Mouse (Mus musculus): ENCODE measurements around the gene Wfikkn2.
"Not testable (repeated sequence)": the region's sequence is repeated elsewhere in the genome, so short reads cannot be mapped to it uniquely, and the experiment has no call there.

The Wfikkn2 gene

DNA sequence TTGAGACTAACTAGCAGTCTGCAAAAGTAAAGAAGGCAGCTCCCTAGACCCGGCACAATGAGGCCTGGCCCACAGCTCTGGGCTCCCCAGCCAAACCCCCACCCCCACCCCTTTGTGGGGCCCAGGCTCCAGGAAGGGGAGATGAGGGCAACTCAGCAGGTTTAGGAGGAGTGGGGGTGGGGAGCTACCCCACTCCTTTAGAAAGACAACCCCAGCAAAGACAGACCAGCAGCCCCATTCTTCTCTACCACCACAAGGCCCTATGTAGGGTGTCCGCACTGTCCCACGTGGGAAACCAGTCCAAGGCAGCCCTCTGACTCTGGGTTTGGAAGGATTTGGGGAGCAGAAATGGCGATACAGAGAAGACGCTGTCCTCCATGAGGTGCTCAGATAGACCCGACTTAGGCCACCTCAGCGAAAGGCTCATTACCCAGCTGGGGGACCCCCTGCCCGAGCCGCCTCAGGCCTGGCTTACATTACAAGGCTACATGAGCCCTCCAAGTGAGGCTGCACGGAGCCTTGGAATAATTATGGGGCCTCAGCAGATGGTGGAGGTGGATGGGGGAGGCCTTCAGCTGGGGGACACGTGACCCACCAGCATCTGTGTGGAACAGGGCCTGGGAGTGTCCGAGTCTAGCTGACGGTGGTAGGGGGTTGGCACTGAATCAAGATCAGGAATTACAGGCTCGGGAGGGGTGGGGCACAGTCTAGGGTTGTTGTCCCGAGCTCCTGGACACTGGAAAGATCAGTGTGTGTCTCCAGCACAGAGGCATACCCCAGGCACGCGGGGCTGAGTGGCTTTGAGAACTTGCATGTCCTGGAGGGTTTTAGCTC is at the start of gene Wfikkn2:
Wfikkn2 (minus strand) TSS at position 51 of the 834 bp plus-strand sequence.
- DNase-seq (ENCODE audit: low spot score in 2 of 2) = no peak

- no peak for DNase-seq (ENCODE audit: low spot score in 2 of 2)
Measured at GRCm38 (mm10) chr11:94294996-94295845, 49.4 kb upstream of the Wfikkn2 start.

DNA sequence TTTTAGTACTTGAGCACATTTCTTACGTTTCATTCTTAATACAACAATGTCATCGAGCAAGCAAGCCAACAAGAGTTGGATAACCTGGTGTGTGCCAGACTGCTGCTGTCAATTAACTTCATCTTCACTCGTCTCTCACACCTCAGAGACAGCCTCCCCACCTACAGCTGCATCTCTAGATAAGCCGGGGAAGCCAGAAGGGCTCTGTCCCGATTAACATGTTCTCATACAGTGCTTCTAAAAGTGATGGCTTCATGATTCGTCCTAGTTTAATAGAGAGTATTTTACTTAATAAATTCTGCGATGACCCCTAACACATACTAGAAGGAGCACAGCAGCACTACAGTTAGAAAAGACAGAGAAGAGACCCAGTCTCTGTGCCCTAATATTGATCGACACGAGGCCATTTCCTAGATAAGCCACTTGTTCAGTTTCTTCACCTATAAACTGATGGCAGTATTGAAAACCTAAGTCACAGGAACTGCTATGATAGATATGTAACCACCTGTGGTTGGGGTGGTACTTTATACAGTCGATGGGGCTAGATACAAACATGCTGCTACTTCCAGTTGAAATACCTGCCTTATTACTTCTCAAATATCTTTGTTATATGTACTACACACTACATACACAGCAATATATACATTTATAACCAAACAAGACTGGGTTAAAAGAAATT is 44.4 kb upstream of the Wfikkn2 start:
- peak; percentile 37 to 60 for DNase-seq (ENCODE audit: low spot score in 2 of 2)

DNA sequence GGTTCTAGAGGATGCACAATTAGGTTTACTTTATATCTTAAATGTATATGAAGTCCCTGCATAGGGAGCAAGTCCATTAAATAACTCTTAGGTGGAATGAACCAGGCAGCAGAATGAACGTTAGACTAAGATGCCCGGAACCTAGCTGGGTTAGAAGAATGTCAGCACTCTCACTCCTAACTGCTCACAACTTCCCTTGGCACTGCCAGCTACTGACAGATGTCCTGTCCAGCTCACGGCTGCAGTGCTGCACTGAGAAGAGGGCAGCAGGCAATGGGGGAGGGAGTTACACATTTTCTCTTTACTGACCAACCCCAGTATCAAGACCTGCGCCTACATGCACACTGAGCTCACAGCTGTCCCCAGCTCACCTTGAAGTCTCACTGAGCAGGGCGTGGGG is 41.3 kb upstream of the Wfikkn2 start:
- DNase-seq (ENCODE audit: low spot score in 2 of 2) = no peak

DNA sequence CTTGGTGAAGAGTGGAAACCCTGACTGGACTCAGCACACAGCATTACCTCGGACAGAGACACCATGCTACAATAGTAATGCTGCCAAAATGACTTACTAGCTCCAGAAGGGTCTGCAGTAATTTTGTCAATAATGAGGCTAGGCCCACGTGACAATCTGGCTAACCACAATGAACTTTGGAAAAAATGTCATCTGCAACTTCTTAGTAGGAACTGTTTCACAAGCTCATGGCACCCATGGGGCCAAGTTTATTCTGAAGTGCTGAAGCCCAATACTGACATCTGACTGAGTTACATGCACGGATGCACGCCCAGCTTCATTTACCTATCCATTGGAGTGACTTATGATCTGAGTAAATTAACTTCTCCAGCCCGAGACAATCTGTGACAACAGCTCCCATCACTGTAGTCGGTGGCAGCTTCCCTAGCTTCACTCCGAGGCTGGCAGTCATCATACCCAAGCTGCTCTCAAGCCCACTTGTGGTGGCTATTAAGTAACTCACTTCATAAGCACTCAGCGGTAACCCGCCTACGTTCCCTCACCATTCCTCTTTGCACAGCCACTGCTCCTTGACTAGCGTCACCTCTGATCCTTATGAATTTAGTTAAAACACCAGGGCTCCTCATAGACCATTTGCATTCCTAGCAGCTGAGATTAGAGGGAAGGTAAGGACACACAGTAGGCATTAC is 40.2 kb upstream of the Wfikkn2 start:
- no peak for DNase-seq (ENCODE audit: low spot score in 2 of 2)

- DNase-seq (ENCODE audit: low spot score in 2 of 2) = no peak
Measured at GRCm38 (mm10) chr11:94283536-94284099, 37.8 kb upstream of the Wfikkn2 start.

- no peak for DNase-seq (ENCODE audit: low spot score in 2 of 2)
Measured at GRCm38 (mm10) chr11:94282291-94282690, 36.5 kb upstream of the Wfikkn2 start.

DNA sequence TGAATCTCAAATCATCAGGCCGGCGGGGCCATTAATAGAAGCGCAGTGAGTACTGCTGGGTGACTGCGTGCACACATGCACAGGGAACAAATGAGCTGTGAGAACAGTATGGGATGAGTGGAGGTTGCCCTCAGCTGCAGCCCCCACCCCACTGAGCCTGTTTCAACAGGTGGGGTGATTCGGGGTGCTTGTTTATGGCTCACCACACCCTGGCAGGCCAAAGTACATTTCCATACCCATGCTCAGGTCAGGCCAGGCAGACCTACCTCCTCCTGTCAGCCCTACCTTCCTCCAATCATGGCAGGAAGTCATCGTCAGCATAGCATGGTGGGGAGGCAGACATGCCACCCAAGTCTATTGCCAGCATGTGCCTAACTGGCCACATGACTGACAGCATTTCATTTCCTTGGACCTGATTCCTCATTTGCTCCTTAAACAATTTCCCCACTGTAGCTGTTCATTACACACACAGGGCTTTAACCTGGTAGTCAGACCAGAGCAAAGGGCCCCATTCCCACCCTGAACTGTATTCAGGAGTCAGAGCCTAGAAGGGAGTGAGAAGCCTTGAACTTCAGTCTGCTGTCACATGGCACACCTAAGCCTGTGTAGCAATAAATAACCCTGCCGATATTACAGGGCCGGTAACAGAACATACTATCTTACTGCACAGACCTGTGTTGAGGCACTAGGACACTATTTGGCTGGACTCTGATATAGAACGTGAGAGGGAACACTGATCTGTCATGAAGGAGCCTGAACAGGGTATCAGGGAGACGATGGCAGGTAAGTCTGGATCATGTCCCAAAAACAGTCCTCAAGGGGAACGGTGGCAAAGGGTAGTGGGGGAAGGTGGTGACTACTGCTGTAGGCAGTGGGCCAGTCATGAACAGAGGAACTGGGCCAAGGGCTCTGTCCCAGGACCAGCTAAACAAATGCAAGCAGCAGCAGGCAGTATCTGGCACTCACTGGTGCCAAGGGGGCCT is 35.7 kb upstream of the Wfikkn2 start, which contains the start of gene Gm21885:
Gm21885 (plus strand) TSS at position 675 of the 983 bp plus-strand sequence.
- no peak for DNase-seq (ENCODE audit: low spot score in 2 of 2)

DNA sequence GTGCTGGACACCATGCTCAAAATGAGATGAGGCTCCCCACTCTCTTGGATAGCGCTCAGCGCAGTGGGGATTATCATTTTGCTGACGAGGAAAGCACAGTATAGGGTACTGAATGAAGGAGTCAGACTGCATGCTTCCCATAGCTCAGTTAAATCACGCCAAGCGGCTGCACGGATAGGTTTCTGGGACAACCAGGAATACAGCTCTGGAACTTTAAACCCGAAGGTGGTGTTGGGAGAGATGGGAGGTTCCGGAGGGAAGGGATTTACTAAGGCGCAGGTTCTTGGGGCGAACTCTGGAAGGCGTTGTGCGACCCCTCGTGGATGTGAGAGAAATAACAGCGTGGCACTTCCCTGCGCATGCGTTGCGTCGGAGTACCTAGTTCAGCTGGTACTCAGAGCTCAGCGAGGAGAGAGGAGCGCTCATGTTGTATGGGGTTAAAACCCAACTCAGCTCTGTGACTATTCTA is 31.1 kb upstream of the Wfikkn2 start:
- DNase-seq (ENCODE audit: low spot score in 2 of 2) = peak; percentile 65 to 75

DNA sequence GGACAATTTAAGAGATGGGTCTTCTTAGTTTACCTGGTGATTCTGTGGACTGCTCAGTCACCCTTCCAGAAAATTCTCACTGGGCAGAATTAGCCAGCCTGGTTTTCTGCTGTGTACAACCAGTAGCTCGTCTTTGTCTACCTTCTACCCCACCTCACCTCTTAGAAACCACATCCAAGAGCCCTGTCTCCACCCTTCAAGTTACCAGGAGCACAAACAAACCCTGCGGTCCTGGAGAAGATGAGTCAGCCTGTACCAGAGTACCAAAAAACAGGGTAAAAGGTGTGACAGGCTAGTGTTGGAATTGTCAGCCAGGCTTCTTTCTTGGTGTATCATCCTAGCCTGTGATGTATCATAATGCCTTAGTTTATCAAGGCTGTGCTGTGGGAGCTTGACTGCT is 29.9 kb upstream of the Wfikkn2 start:
- no peak for DNase-seq (ENCODE audit: low spot score in 2 of 2)

GRCm38 (mm10) chr11:94275226-94275625 is 29.4 kb upstream of the Wfikkn2 start:
- DNase-seq (ENCODE audit: low spot score in 2 of 2) = no peak

GRCm38 (mm10) chr11:94274206-94274867 is 28.5 kb upstream of the Wfikkn2 start:
- DNase-seq (ENCODE audit: low spot score in 2 of 2) = no peak

GRCm38 (mm10) chr11:94272960-94273927 is 27.4 kb upstream of the Wfikkn2 start:
- DNase-seq (ENCODE audit: low spot score in 2 of 2) = no peak

- DNase-seq (ENCODE audit: low spot score in 2 of 2) = no peak
Measured at GRCm38 (mm10) chr11:94271015-94271414, 25.2 kb upstream of the Wfikkn2 start.

DNA sequence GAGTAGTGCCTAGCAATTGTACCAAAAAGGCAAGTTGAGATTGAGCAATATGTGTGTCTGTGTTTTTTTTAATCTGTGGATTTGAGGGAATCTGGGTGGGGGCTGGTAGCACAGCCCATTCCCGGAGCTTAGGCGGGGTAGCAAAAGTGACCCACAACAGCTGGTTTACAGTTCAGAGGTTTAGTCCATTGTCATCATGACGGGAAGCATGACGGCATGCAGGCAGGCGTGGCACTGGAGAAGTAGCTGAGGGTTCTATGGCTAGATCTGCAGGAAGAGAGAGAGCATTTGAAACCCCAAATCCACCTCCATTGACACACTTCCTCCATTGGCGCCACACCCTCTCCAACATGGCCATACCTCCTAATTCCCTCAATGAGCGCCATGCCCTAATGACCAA is 24.1 kb upstream of the Wfikkn2 start:
- no peak for DNase-seq (ENCODE audit: low spot score in 2 of 2)

DNA sequence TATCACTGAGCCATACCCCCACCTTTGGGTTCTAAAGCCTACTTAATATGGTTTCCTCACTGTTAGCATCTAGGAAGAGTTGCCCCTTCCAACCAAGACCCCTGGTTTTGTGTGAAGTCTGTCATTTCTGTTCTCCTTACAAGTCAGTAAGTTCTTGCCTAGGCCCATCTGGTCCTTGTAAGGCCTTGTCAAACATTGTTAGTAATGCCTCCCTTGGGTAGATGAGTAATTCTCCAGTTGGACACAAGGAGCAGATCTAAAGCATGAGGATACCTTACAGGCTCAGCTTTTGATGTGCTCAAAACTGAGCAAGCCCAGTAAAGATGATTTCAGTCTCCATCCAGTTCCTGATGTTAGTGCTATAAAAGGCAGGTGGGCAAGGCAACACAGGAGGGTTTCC is 23.0 kb upstream of the Wfikkn2 start:
- DNase-seq (ENCODE audit: low spot score in 2 of 2) = no peak

DNA sequence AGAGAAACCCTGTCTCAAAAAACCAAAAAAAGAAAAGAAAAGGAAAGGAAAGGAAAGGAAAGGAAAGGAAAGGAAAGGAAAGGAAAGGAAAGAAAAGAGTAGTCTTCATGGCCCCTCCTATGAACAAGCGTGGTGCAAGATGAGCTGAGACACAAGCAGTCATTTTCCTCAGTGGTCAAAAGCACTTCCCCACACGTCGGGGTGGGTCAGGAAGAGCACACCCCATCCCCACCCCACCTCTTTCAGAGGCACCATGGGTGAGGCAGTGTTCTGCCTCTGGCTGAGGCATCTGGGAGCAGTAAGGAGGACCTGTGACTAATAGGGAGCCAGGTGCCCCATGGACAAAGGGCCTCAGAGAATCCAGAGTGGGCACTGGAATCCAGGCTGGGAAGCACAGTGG is 20.4 kb upstream of the Wfikkn2 start:
- DNase-seq (ENCODE audit: low spot score in 2 of 2) = not testable (repeated sequence)

Data from spleen, postnatal 36 days (tissue).